Mouse (Mus musculus) urinary bladder, adult 2 months (tissue): ENCODE measurements around the gene Anapc15-ps. TPM values are rescaled to one million over a fixed set of nuclear protein-coding genes. Genes with fewer than 3 reads are reported as not detected.

ENCODE experiments used
- DNase-seq: peaks from one replicate; pipeline ENCODE4 v3.0.0; 2022; ENCODE audit warnings: low spot score
- polyA plus RNA-seq: library from polyadenylated mRNA; depleted of rRNA; stranded (reverse); fragments of >200 nt; gene quantifications from 2 replicates; pipeline ENCODE4 v1.2.3, GENCODE M21; 2012

Anapc15-ps gene
- polyA plus RNA-seq, 1 experiment: 0.25 TPM

GRCm38 (mm10) chr10:95669872-95670271 lies 3.4 kb downstream of the Anapc15-ps start:
- DNase-seq: no peak

GRCm38 (mm10) chr10:95669034-95669433 lies 4.2 kb downstream of the Anapc15-ps start:
- DNase-seq: no peak

GRCm38 (mm10) chr10:95667371-95668030 lies 5.8 kb downstream of the Anapc15-ps start:
- no peak for DNase-seq

- no peak for DNase-seq
Measured at GRCm38 (mm10) chr10:95666791-95667190, 6.5 kb downstream of the Anapc15-ps start.

- no peak for DNase-seq
Measured at GRCm38 (mm10) chr10:95665426-95665990, 7.7 kb downstream of the Anapc15-ps start.

GRCm38 (mm10) chr10:95664613-95665012 lies 8.6 kb downstream of the Anapc15-ps start:
- no peak for DNase-seq

GRCm38 (mm10) chr10:95660356-95660755 lies 12.9 kb downstream of the Anapc15-ps start:
- DNase-seq: no peak

GRCm38 (mm10) chr10:95659471-95660150 lies 13.6 kb downstream of the Anapc15-ps start:
- no peak for DNase-seq

GRCm38 (mm10) chr10:95658836-95659343 lies 14.4 kb downstream of the Anapc15-ps start:
- DNase-seq: no peak

GRCm38 (mm10) chr10:95656236-95657225 lies 16.7 kb downstream of the Anapc15-ps start:
- no peak for DNase-seq

- no peak for DNase-seq
Measured at GRCm38 (mm10) chr10:95652131-95652530, 21.1 kb downstream of the Anapc15-ps start.

- no peak for DNase-seq
Measured at GRCm38 (mm10) chr10:95648326-95648888, 24.8 kb downstream of the Anapc15-ps start.

GRCm38 (mm10) chr10:95647128-95647527 lies 26.1 kb downstream of the Anapc15-ps start:
- DNase-seq: no peak

GRCm38 (mm10) chr10:95646576-95646975 lies 26.7 kb downstream of the Anapc15-ps start:
- DNase-seq: no peak

GRCm38 (mm10) chr10:95643696-95644360 lies 29.4 kb downstream of the Anapc15-ps start:
- DNase-seq: no peak

- no peak for DNase-seq
Measured at GRCm38 (mm10) chr10:95643042-95643441, 30.2 kb downstream of the Anapc15-ps start.

GRCm38 (mm10) chr10:95641335-95641734 lies 31.9 kb downstream of the Anapc15-ps start:
- no peak for DNase-seq

- no peak for DNase-seq
Measured at GRCm38 (mm10) chr10:95639429-95639828, 33.8 kb downstream of the Anapc15-ps start.

GRCm38 (mm10) chr10:95634751-95635150 lies 38.5 kb downstream of the Anapc15-ps start:
- DNase-seq: no peak

- no peak for DNase-seq
Measured at GRCm38 (mm10) chr10:95634261-95634660, 39.0 kb downstream of the Anapc15-ps start.

- no peak for DNase-seq
Measured at GRCm38 (mm10) chr10:95631568-95631967, 41.7 kb downstream of the Anapc15-ps start.
